Mouse (Mus musculus): ENCODE data around the gene Clk2. TPM values are rescaled to one million over a fixed set of nuclear protein-coding genes. Genes with fewer than 3 reads are reported as not detected.

Gene Clk2
- polyA plus RNA-seq, 1 experiment from 2014 or later = 29.5 TPM

DNA sequence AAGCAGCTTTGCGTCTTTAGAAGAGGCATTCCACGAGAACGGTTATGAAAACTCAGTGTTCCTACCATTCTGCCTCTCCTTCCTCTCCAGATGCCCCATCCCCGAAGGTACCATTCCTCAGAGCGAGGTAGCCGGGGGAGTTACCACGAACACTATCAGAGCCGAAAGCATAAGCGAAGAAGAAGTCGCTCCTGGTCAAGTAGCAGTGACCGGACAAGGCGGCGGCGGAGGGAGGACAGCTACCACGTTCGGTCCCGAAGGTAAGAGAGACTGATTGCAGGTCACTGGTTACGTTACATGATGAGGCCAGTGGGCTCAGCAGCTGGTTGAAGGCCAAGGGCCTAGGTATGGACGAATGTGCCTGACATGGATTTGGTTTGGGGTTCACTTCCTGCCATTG lies 2.4 kb downstream of the Clk2 start:
- H3K4me2 ChIP-seq = no peak overlapping the region
- H3K27me3 ChIP-seq (ENCODE audit: control insufficient read depth, insufficient read depth, low read length) = no peaks in the 10 kb centered on the region
- H3K36me3 ChIP-seq (ENCODE audit: control insufficient read depth, insufficient read depth, low read length) = peaks cover 32% of the 10 kb centered on the region
- peaks cover 14% of the 10 kb centered on the region for H3K4me1 ChIP-seq (ENCODE audit: control insufficient read depth, insufficient read depth, low read length)
- H3K4me3 ChIP-seq (ENCODE audit: low read depth, low read length) = no peak overlapping the region
- no peak for ATAC-seq (ENCODE audit: low FRiP score)
- H3K9me3 ChIP-seq (ENCODE audit: control insufficient read depth, low read length) = no peaks in the 10 kb centered on the region
- H3K9ac ChIP-seq (ENCODE audit: low read length) = no peak overlapping the region
- WGBS = 95% methylated on average over 19 of the region's 19 CpGs
- no peak for DNase-seq (ENCODE audit: low spot score, missing footprints)
- no peak overlapping the region for H3K27ac ChIP-seq (ENCODE audit: low read depth, low read length)

DNA sequence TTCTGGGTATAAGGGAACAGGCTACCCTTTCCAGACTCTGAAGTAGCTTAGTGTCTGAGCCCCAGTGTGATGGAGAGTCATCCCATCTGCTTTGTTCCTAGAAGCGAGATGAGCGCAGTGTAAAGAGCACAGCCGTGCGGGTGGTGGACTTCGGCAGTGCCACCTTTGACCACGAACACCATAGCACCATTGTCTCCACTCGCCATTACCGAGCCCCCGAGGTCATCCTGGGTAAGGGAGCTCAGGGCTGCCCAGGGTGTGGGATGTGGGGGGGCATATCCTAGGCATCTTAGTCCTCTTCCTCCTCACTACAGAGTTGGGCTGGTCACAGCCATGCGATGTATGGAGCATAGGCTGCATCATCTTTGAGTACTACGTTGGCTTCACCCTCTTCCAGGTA lies 10.2 kb downstream of the Clk2 start:
- Histone ChIP-seq H3K4me1 (ENCODE audit: control insufficient read depth, insufficient read depth, low read length) (peaks cover 9% of the 10 kb centered on the region), H3K9me3 (ENCODE audit: control insufficient read depth, low read length) (no peaks in the 10 kb centered on the region), H3K27ac (ENCODE audit: low read depth, low read length) (no peak overlapping the region), H3K27me3 (ENCODE audit: control insufficient read depth, insufficient read depth, low read length) (no peaks in the 10 kb centered on the region), H3K36me3 (ENCODE audit: control insufficient read depth, insufficient read depth, low read length) (peaks cover 44% of the 10 kb centered on the region), H3K9ac (ENCODE audit: low read length) (no peak overlapping the region), H3K4me3 (ENCODE audit: low read depth, low read length) (no peak overlapping the region), H3K4me2 (no peak overlapping the region)
- 93% methylated on average over 11 of the region's 11 CpGs for WGBS
- no peak for ATAC-seq (ENCODE audit: low FRiP score)
- no peak for DNase-seq (ENCODE audit: low spot score, missing footprints)

DNA sequence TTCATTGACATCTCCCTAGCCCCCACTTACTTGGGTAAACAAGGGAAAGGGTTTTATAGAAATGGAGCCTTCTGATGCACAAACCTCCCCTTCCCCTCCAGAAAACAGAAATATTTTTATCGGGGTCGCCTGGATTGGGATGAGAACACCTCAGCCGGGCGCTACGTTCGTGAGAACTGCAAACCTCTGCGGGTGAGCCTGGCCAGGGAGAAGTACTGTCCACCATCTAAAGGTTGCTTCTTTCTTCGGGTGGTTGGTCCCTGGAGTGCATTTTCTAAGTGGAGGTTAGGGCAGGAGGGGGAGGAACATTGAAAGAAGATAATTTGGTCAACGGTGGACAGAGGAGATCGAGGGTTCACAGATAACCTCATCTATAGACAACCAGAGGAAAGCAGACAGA lies 10.9 kb downstream of the Clk2 start:
- Histone ChIP-seq H3K36me3 (ENCODE audit: control insufficient read depth, insufficient read depth, low read length) (peaks cover 39% of the 10 kb centered on the region), H3K4me2 (no peak overlapping the region), H3K4me1 (ENCODE audit: control insufficient read depth, insufficient read depth, low read length) (peaks cover 9% of the 10 kb centered on the region), H3K4me3 (ENCODE audit: low read depth, low read length) (no peak overlapping the region), H3K9me3 (ENCODE audit: control insufficient read depth, low read length) (no peaks in the 10 kb centered on the region), H3K27ac (ENCODE audit: low read depth, low read length) (no peak overlapping the region), H3K9ac (ENCODE audit: low read length) (no peak overlapping the region), H3K27me3 (ENCODE audit: control insufficient read depth, insufficient read depth, low read length) (no peaks in the 10 kb centered on the region)
- DNase-seq (ENCODE audit: low spot score, missing footprints) (no peak), ATAC-seq (ENCODE audit: low FRiP score) (no peak)
- 96% methylated on average over 10 of the region's 10 CpGs for WGBS

DNA sequence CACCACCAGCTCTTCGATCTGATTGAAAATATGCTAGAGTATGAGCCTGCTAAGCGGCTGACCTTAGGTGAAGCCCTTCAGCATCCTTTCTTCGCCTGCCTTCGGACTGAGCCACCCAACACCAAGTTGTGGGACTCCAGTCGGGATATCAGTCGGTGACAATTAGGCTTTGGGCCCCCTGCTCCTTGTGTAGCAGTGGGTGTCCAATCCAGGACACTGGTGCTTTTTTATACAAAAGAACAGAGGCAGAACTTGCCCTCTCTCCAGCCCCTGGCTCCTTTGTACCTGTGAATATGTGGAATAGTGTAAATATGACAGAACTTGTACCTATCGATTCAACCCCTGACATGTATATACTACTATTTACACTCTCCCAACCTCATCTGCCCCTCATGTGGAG lies 11.8 kb downstream of the Clk2 start:
- Histone ChIP-seq H3K36me3 (ENCODE audit: control insufficient read depth, insufficient read depth, low read length) (peaks cover 37% of the 10 kb centered on the region), H3K9ac (ENCODE audit: low read length) (no peak overlapping the region), H3K4me2 (no peak overlapping the region), H3K27ac (ENCODE audit: low read depth, low read length) (no peak overlapping the region), H3K4me3 (ENCODE audit: low read depth, low read length) (no peak overlapping the region), H3K27me3 (ENCODE audit: control insufficient read depth, insufficient read depth, low read length) (no peaks in the 10 kb centered on the region), H3K9me3 (ENCODE audit: control insufficient read depth, low read length) (no peaks in the 10 kb centered on the region), H3K4me1 (ENCODE audit: control insufficient read depth, insufficient read depth, low read length) (peaks cover 9% of the 10 kb centered on the region)
- 86% methylated on average over 7 of the region's 7 CpGs for WGBS
- DNase-seq (ENCODE audit: low spot score, missing footprints) (no peak), ATAC-seq (ENCODE audit: low FRiP score) (peak; percentile 7; the same call in 1 of the 2 replicates)

DNA sequence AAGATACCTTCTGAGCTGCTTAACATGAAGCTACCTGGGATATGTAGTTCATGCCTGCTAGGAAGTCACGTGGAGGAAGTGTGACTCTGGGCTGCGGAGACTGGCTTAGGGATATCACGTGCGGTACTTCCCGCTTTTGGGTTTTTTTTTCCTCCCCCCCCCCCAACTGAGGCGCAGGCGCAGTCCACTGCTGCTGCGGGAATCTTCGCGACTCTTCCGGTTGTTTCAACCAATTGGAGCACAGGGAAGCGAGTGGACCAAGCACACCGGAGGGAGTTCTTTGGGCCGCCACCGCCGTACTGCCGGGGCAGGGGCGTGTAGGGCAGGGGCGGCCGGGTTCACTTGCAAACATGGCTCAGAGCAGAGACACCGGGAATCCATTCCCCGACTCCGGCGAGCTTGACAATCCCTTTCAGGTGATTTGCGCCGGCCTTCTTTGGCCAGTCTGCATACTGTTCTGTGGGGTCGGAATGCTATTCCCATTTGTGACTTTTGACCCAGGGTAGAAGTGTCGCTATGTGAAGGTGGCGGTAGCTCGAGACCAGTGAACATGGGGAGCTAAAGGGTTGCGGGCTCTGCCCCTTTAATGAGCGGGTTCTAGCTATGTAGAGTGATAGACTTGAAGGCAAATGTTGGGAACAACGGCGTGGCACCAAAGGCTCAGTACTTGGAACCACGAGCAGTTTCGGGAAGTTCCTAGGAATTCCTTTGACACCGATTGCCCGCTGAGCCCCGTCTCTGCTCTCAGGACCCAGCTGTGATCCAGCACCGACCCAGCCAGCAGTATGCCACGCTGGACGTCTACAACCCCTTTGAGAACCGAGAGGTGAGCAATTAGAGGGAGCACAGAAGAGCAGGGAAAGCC lies 12.9 kb downstream of the Clk2 start, which contains the start of gene Scamp3:
Gene Scamp3, plus strand, starts transcription at position 232 of the 865 bp plus-strand sequence.
- H3K27me3 ChIP-seq (ENCODE audit: control insufficient read depth, insufficient read depth, low read length) = no peaks in the 10 kb centered on the region
- no peak within 1 kb of the TSS; the same call in 1 of the 2 replicates for H3K27ac ChIP-seq (ENCODE audit: low read depth, low read length)
- ATAC-seq (ENCODE audit: low FRiP score) (peak; percentile 95), DNase-seq (ENCODE audit: low spot score, missing footprints) (peak; percentile 99)
- under 1% methylated on average over 43 of the region's 43 CpGs for WGBS
- H3K4me1 ChIP-seq (ENCODE audit: control insufficient read depth, insufficient read depth, low read length) = peaks cover 9% of the 10 kb centered on the region
- no peaks in the 10 kb centered on the region for H3K9me3 ChIP-seq (ENCODE audit: control insufficient read depth, low read length)
- peak within 1 kb of the TSS; percentile 85 for H3K4me2 ChIP-seq
- H3K36me3 ChIP-seq (ENCODE audit: control insufficient read depth, insufficient read depth, low read length) = peaks cover 32% of the 10 kb centered on the region
- peak within 1 kb of the TSS; percentile 55 for H3K4me3 ChIP-seq (ENCODE audit: low read depth, low read length)
- peak within 1 kb of the TSS; percentile 82 for H3K9ac ChIP-seq (ENCODE audit: low read length)

DNA sequence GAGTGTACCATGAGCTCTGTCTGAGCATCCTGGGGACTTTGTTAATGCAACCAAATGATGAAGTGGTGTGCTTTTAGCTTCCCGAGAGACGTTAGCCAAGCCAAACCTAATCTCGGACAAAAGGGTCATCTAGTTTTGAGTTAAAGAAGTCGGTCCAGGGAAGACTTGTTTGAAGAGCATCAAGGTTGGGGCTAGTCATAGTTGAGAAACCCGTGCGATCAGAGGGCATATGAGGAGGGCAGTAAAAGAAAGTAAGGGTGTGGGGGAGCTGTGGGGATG lies 13.5 kb downstream of the Clk2 start:
- peak; percentile 94 for DNase-seq (ENCODE audit: low spot score, missing footprints)
- Histone ChIP-seq H3K27ac (ENCODE audit: low read depth, low read length) (no peak overlapping the region; the same call in 1 of the 2 replicates), H3K36me3 (ENCODE audit: control insufficient read depth, insufficient read depth, low read length) (peaks cover 31% of the 10 kb centered on the region), H3K4me2 (peak overlapping the region; percentile 85), H3K9me3 (ENCODE audit: control insufficient read depth, low read length) (no peaks in the 10 kb centered on the region), H3K4me3 (ENCODE audit: low read depth, low read length) (peak overlapping the region; percentile 55), H3K27me3 (ENCODE audit: control insufficient read depth, insufficient read depth, low read length) (no peaks in the 10 kb centered on the region), H3K4me1 (ENCODE audit: control insufficient read depth, insufficient read depth, low read length) (peaks cover 9% of the 10 kb centered on the region), H3K9ac (ENCODE audit: low read length) (peak overlapping the region; percentile 82)
- no peak for ATAC-seq (ENCODE audit: low FRiP score)
- WGBS = 10% methylated on average over 6 of the region's 6 CpGs

DNA sequence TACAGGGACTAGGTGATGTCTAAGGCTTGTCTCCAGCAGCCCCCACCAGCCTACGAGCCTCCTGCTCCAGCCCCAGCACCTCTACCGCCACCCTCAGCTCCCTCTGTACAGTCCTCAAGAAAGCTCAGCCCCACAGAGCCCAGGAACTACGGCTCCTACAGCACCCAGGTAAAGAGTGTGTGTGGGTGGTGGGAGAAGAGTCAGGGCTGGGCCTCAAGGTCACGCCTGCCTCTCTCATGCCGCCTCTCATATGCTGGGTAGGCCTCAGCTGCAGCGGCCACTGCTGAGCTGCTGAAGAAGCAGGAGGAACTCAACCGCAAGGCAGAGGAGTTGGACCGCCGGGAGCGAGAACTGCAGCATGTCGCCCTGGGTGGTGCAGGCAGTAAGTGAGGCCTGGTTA lies 14.5 kb downstream of the Clk2 start:
- H3K4me1 ChIP-seq (ENCODE audit: control insufficient read depth, insufficient read depth, low read length) = peaks cover 14% of the 10 kb centered on the region
- no peak overlapping the region for H3K27ac ChIP-seq (ENCODE audit: low read depth, low read length)
- H3K27me3 ChIP-seq (ENCODE audit: control insufficient read depth, insufficient read depth, low read length) = no peaks in the 10 kb centered on the region
- no peaks in the 10 kb centered on the region for H3K9me3 ChIP-seq (ENCODE audit: control insufficient read depth, low read length)
- ATAC-seq (ENCODE audit: low FRiP score) = no peak
- no peak overlapping the region for H3K9ac ChIP-seq (ENCODE audit: low read length)
- no peak overlapping the region; the same call in 1 of the 2 replicates for H3K4me2 ChIP-seq
- WGBS = 94% methylated on average over 11 of the region's 11 CpGs
- no peak for DNase-seq (ENCODE audit: low spot score, missing footprints)
- peaks cover 22% of the 10 kb centered on the region for H3K36me3 ChIP-seq (ENCODE audit: control insufficient read depth, insufficient read depth, low read length)
- no peak overlapping the region for H3K4me3 ChIP-seq (ENCODE audit: low read depth, low read length)

DNA sequence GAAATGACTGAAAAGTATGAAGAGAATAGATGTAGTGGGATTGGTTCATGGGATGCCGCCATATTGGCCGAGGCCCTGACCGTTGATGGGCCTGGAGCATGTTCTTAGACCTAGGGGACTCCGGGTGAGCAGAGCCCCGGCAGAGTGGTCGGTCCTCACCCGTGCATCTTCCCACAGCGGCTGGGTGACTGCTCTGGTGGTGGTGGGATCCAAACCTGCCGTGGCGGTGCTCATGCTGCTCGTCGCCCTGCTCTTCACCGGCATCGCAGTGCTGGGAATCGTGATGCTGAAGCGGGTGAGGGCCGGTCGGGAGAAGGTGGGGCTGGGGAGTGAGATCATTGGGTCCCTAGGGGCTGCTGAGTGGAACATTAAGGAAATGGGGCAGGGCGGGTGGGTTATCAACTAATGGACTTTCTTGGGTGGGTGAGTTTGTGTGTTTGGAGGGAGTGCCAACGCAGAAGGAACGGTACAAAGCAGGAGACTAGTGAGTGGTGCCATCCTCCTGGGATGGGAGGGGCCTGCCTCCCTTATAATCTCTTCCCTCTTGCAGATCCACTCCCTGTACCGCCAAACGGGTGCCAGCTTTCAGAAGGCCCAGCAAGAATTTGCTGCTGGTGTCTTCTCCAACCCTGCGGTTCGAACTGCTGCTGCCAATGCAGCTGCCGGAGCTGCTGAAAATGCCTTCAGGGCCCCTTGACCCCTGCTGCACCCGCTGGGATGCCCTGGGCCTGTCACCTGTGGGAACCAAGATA lies 17.3 kb downstream of the Clk2 start:
- no peak overlapping the region for H3K4me2 ChIP-seq
- no peak for ATAC-seq (ENCODE audit: low FRiP score)
- H3K27me3 ChIP-seq (ENCODE audit: control insufficient read depth, insufficient read depth, low read length) = no peaks in the 10 kb centered on the region
- WGBS = 93% methylated on average over 27 of the region's 27 CpGs
- no peak for DNase-seq (ENCODE audit: low spot score, missing footprints)
- H3K4me1 ChIP-seq (ENCODE audit: control insufficient read depth, insufficient read depth, low read length) = peaks cover 26% of the 10 kb centered on the region
- H3K4me3 ChIP-seq (ENCODE audit: low read depth, low read length) = no peak overlapping the region
- H3K27ac ChIP-seq (ENCODE audit: low read depth, low read length) = no peak overlapping the region
- H3K36me3 ChIP-seq (ENCODE audit: control insufficient read depth, insufficient read depth, low read length) = peaks cover 7% of the 10 kb centered on the region; the same call in 1 of the 2 replicates
- no peak overlapping the region for H3K9ac ChIP-seq (ENCODE audit: low read length)
- no peaks in the 10 kb centered on the region for H3K9me3 ChIP-seq (ENCODE audit: control insufficient read depth, low read length)

DNA sequence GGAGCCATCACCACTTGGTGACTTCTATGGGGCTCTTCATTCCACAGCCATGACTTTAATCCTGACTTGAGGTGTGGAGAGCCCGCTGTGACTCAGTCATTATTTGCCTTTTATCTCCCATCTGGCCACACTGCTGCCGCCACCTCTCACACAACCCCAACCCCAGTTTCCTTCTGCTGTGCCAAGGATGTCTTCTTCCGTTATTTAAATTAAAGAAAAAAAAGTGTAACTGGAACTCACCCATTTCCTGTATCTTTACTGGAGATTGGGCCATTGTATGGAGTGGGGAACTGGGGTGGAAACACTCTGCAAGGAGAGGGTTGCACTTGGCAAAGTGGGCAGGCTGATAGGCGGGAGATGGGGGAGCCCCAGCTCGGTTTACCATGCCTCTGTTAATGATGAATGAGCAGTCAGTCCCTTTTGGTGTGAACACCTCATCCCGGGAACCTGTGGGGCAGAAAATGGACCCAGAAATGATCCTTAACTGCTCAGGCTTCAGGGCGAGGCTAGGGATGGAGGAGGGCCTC lies 18.0 kb downstream of the Clk2 start:
- peak overlapping the region; percentile 92; the same call in 1 of the 2 replicates for H3K4me2 ChIP-seq
- H3K36me3 ChIP-seq (ENCODE audit: control insufficient read depth, insufficient read depth, low read length) = peaks cover 7% of the 10 kb centered on the region; the same call in 1 of the 2 replicates
- no peak overlapping the region; the same call in 1 of the 2 replicates for H3K9ac ChIP-seq (ENCODE audit: low read length)
- DNase-seq (ENCODE audit: low spot score, missing footprints) (no peak), ATAC-seq (ENCODE audit: low FRiP score) (peak; percentile 26)
- H3K4me1 ChIP-seq (ENCODE audit: control insufficient read depth, insufficient read depth, low read length) = peaks cover 29% of the 10 kb centered on the region
- H3K27ac ChIP-seq (ENCODE audit: low read depth, low read length) = no peak overlapping the region; the same call in 1 of the 2 replicates
- H3K9me3 ChIP-seq (ENCODE audit: control insufficient read depth, low read length) = no peaks in the 10 kb centered on the region
- 53% methylated on average over 7 of the region's 7 CpGs for WGBS
- H3K4me3 ChIP-seq (ENCODE audit: low read depth, low read length) = peak overlapping the region; percentile 48
- no peaks in the 10 kb centered on the region for H3K27me3 ChIP-seq (ENCODE audit: control insufficient read depth, insufficient read depth, low read length)

Measured in midbrain, embryonic 11.5 days (tissue).